Mouse (Mus musculus): ENCODE results near the gene Prkcg.
A peak's percentile ranks its signal among the peaks of the same experiment; 100 is the strongest.
"Not testable (repeated sequence)": the region's sequence is repeated elsewhere in the genome, so short reads cannot be mapped to it uniquely, and the experiment has no call there.

Gene Prkcg

GRCm38 (mm10) chr7:3290257-3291033, 1.5 kb downstream of the Prkcg start:
- peak; percentile 81 for ATAC-seq (ENCODE audit: insufficient number of reproducible peaks, low FRiP score, low TSS enrichment)

- no peak for ATAC-seq (ENCODE audit: insufficient number of reproducible peaks, low FRiP score, low TSS enrichment)
These were observed 2.2 kb downstream of the Prkcg start for GRCm38 (mm10) chr7:3291197-3291596.

GRCm38 (mm10) chr7:3291764-3292163, 2.8 kb downstream of the Prkcg start:
- ATAC-seq (ENCODE audit: insufficient number of reproducible peaks, low FRiP score, low TSS enrichment): no peak

DNA sequence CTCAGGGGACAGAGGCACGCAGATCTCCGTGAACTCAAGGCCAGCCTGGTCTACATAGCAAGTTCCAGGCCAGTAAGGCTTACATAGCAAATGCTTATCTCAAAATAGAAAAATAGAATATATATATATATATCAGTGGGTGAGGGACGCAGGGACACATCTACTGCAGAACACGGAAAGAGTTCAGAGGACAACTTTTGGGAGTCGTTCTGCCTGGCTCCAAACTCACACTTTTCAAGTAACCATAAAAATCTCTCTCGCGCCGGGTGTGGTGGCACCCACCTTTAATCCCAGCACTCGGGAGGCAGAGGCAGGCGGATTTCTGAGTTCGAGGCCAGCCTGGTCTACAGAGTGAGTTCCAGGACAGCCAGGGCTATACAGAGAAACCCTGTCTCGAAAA, 3.3 kb downstream of the Prkcg start:
- ATAC-seq (ENCODE audit: insufficient number of reproducible peaks, low FRiP score, low TSS enrichment): not testable (repeated sequence)

DNA sequence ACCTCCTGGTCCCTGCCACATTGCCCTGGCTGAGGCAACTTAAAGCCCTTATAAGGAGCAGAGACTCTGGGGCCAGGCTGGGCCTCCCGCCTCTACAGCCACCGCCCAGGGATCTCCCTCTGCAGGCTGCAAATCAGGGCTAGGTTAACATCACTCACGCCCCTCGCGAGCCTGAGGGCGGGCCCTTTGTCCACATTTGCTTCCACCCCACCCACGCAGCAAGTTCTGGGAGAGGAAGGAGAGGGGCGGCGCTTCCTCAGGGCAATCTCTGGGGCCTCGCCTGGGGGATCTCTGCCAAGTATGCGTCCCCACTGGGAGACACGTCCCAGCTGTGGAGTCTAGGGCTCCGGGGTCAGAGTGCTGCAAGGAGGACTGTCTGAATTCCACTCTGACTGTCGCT, 3.8 kb downstream of the Prkcg start:
- no peak for ATAC-seq (ENCODE audit: insufficient number of reproducible peaks, low FRiP score, low TSS enrichment)

DNA sequence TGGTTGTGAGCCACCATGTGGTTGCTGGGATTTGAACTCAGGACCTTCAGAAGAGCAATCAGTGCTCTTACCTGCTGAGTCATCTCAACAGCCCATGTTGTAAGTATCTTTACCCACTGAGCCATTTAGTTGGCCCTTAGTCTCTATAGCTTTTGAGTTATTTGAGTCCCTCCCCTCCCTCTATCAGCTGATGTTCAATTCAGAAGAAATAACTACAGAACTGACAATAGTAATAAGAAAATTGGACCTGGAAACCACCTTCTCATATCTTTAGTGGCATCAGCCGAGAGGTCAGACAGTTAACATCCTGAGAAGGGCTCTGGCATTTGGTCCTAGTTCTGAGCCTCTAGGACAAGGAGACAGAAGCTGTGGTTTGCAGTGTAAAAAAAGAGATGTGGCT, 5.8 kb downstream of the Prkcg start:
- no peak for ATAC-seq (ENCODE audit: insufficient number of reproducible peaks, low FRiP score, low TSS enrichment)

DNA sequence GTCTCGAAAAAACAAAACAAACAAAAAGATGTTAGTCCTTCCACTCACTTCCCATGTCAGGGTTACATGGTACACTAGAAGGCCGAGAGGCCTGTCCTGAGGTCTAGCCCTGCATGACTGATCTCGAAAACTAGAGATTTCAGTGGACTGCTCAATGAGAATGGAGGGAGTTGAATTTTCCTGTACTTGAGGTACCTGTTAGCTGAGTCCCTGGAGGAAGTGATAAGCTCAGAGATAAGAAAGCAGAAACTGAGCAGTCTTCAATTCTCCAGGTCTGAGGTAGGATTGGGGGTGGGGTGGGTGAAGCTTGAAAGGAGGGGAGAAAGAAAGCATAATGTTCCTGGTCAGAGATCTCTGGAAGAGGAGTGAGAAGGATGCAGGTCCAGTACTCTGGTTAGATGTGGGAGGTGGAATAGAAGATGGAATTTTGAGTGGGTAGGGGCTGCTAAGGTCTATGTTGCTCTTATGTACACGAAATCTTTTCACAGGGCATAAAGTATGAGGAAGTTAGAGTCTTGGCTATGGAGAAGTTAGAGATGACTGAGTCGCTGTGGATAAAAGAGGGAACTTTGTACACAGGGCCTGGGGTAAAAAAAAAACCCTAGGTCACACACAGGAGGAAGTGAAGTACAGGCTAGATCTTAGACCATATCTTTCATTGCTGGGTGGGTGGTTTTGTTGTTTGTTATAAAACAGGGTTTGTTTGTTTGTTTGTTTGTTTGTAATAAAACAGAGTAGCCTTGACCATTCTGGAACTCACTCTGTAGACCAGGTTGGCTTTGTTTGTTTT, 6.5 kb downstream of the Prkcg start:
- ATAC-seq (ENCODE audit: insufficient number of reproducible peaks, low FRiP score, low TSS enrichment): no peak

GRCm38 (mm10) chr7:3296711-3297110, 7.7 kb downstream of the Prkcg start:
- ATAC-seq (ENCODE audit: insufficient number of reproducible peaks, low FRiP score, low TSS enrichment): no peak

GRCm38 (mm10) chr7:3299941-3300617, 11.1 kb downstream of the Prkcg start:
- no peak for ATAC-seq (ENCODE audit: insufficient number of reproducible peaks, low FRiP score, low TSS enrichment)

DNA sequence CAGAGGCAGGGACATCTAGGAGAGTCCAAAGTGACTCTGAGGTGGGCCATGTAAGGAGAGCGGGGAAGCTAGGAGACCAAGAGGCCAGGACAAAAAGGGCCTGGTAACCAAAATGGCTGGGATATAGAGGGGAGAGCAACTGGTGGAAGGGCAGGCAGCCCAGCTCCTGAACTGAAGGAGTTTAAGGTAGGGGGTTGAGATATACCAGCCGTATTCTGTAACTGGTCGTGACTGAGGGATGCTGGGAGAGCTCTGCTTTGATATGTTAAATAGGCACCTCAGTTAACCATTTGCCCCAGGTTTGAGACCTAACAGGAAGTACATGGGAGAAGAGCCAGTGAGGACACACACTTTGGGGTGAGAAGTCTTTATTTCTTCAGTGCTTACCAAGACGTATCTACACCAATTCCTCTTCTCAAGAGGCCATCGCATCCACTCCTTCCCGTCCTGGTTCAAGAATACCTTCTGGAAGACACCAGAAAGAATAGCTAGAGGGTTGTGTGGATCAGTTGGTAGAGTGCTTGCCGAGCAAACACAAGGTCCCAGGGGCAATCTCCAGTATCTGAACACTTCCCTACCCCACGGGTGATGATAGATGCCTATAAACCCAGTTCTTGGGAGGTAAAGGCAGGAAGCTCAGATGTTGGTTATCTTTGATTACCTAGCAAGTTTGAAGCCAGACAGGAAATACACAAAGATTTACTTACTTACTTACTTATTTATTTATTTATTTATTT, 12.1 kb downstream of the Prkcg start:
- ATAC-seq (ENCODE audit: insufficient number of reproducible peaks, low FRiP score, low TSS enrichment): no peak

- ATAC-seq (ENCODE audit: insufficient number of reproducible peaks, low FRiP score, low TSS enrichment): peak; percentile 31; the same call in 1 of the 2 replicates
These were observed 12.9 kb downstream of the Prkcg start for GRCm38 (mm10) chr7:3301628-3302555.

GRCm38 (mm10) chr7:3302556-3303275, 13.7 kb downstream of the Prkcg start:
- peak; percentile 47; the same call in 1 of the 2 replicates for ATAC-seq (ENCODE audit: insufficient number of reproducible peaks, low FRiP score, low TSS enrichment)

- ATAC-seq (ENCODE audit: insufficient number of reproducible peaks, low FRiP score, low TSS enrichment): 0 out of 2 replicates have a peak, but pooled peaks have one; percentile 49
These were observed 14.3 kb downstream of the Prkcg start for GRCm38 (mm10) chr7:3303276-3303781.

GRCm38 (mm10) chr7:3303789-3304188, 14.8 kb downstream of the Prkcg start:
- ATAC-seq (ENCODE audit: insufficient number of reproducible peaks, low FRiP score, low TSS enrichment): no peak

- no peak for ATAC-seq (ENCODE audit: insufficient number of reproducible peaks, low FRiP score, low TSS enrichment)
These were observed 15.3 kb downstream of the Prkcg start for GRCm38 (mm10) chr7:3304298-3304697.

- ATAC-seq (ENCODE audit: insufficient number of reproducible peaks, low FRiP score, low TSS enrichment): no peak
These were observed 17.4 kb downstream of the Prkcg start for GRCm38 (mm10) chr7:3306400-3306799.

- no peak for ATAC-seq (ENCODE audit: insufficient number of reproducible peaks, low FRiP score, low TSS enrichment)
These were observed 19.7 kb downstream of the Prkcg start for GRCm38 (mm10) chr7:3308646-3309045.

- ATAC-seq (ENCODE audit: insufficient number of reproducible peaks, low FRiP score, low TSS enrichment): no peak
These were observed 21.3 kb downstream of the Prkcg start for GRCm38 (mm10) chr7:3310233-3310632.

Data from cerebellum, adult (tissue).